Mouse (Mus musculus): ENCODE data around the gene Arhgap10. TPM values are rescaled to one million over a fixed set of nuclear protein-coding genes. Genes with fewer than 3 reads are reported as not detected.

Arhgap10 gene
- polyA plus RNA-seq, 1 experiment from 2014 or later: 6.3 TPM

- peaks cover 4% of the 10 kb centered on the region for H3K4me1 ChIP-seq (replicated peaks)
- H3K9me3 ChIP-seq: no peaks in the 10 kb centered on the region
- no peak overlapping the region for H3K4me2 ChIP-seq
- no peak overlapping the region for H3K4me3 ChIP-seq
- no peak overlapping the region for H3K9ac ChIP-seq
- no peaks in the 10 kb centered on the region for H3K36me3 ChIP-seq
- no peak overlapping the region for H3K27ac ChIP-seq
- no peaks in the 10 kb centered on the region for H3K27me3 ChIP-seq
- ATAC-seq (ENCODE audit: low FRiP score): no peak
Observed at GRCm38 (mm10) chr8:77239462-77239861, 278.3 kb downstream of the Arhgap10 start.

GRCm38 (mm10) chr8:77236701-77237100 lies 281.1 kb downstream of the Arhgap10 start:
- Histone ChIP-seq H3K27ac (no peak overlapping the region), H3K27me3 (no peaks in the 10 kb centered on the region), H3K36me3 (no peaks in the 10 kb centered on the region), H3K4me3 (no peak overlapping the region), H3K4me2 (no peak overlapping the region), H3K9me3 (no peaks in the 10 kb centered on the region), H3K4me1 (replicated peaks) (no peaks in the 10 kb centered on the region), H3K9ac (no peak overlapping the region)
- no peak for ATAC-seq (ENCODE audit: low FRiP score)
- 79% methylated on average over 1 of the region's 1 CpGs for WGBS

- Histone ChIP-seq H3K9ac (no peak overlapping the region), H3K36me3 (no peaks in the 10 kb centered on the region), H3K4me2 (no peak overlapping the region), H3K27ac (no peak overlapping the region), H3K4me1 (replicated peaks) (no peaks in the 10 kb centered on the region), H3K9me3 (no peaks in the 10 kb centered on the region), H3K27me3 (no peaks in the 10 kb centered on the region), H3K4me3 (no peak overlapping the region)
- ATAC-seq (ENCODE audit: low FRiP score): no peak
- 95% methylated on average over 3 of the region's 3 CpGs for WGBS
Observed at GRCm38 (mm10) chr8:77232411-77232810, 285.3 kb downstream of the Arhgap10 start.

GRCm38 (mm10) chr8:77231834-77232233 lies 285.9 kb downstream of the Arhgap10 start:
- Histone ChIP-seq H3K9me3 (no peaks in the 10 kb centered on the region), H3K27ac (no peak overlapping the region), H3K9ac (no peak overlapping the region), H3K4me1 (replicated peaks) (no peaks in the 10 kb centered on the region), H3K4me3 (no peak overlapping the region), H3K4me2 (no peak overlapping the region), H3K27me3 (no peaks in the 10 kb centered on the region), H3K36me3 (no peaks in the 10 kb centered on the region)
- 76% methylated on average over 6 of the region's 6 CpGs for WGBS
- no peak for ATAC-seq (ENCODE audit: low FRiP score)

GRCm38 (mm10) chr8:77231211-77231610 lies 286.5 kb downstream of the Arhgap10 start:
- 94% methylated on average over 1 of the region's 1 CpGs for WGBS
- Histone ChIP-seq H3K4me3 (no peak overlapping the region), H3K27me3 (no peaks in the 10 kb centered on the region), H3K9ac (no peak overlapping the region), H3K36me3 (no peaks in the 10 kb centered on the region), H3K4me2 (no peak overlapping the region), H3K4me1 (replicated peaks) (no peaks in the 10 kb centered on the region), H3K9me3 (no peaks in the 10 kb centered on the region), H3K27ac (no peak overlapping the region)
- ATAC-seq (ENCODE audit: low FRiP score): no peak

GRCm38 (mm10) chr8:77228688-77229087 lies 289.1 kb downstream of the Arhgap10 start:
- Histone ChIP-seq H3K9me3 (no peaks in the 10 kb centered on the region), H3K4me1 (replicated peaks) (no peaks in the 10 kb centered on the region), H3K4me2 (no peak overlapping the region), H3K36me3 (no peaks in the 10 kb centered on the region), H3K27me3 (no peaks in the 10 kb centered on the region), H3K4me3 (no peak overlapping the region), H3K27ac (no peak overlapping the region), H3K9ac (no peak overlapping the region)
- ATAC-seq (ENCODE audit: low FRiP score): no peak
- 84% methylated on average over 7 of the region's 7 CpGs for WGBS

GRCm38 (mm10) chr8:77227742-77228141 lies 290.0 kb downstream of the Arhgap10 start:
- Histone ChIP-seq H3K9me3 (no peaks in the 10 kb centered on the region), H3K36me3 (no peaks in the 10 kb centered on the region), H3K4me3 (no peak overlapping the region), H3K4me1 (replicated peaks) (no peaks in the 10 kb centered on the region), H3K9ac (no peak overlapping the region), H3K27ac (no peak overlapping the region), H3K27me3 (no peaks in the 10 kb centered on the region), H3K4me2 (no peak overlapping the region)
- no peak for ATAC-seq (ENCODE audit: low FRiP score)
- 88% methylated on average over 5 of the region's 5 CpGs for WGBS

- 76% methylated on average over 4 of the region's 4 CpGs for WGBS
Observed at GRCm38 (mm10) chr8:77223123-77223522, 294.6 kb downstream of the Arhgap10 start.

GRCm38 (mm10) chr8:77215191-77215590 lies 302.6 kb downstream of the Arhgap10 start:
- no peak overlapping the region for H3K4me3 ChIP-seq
- WGBS: 88% methylated on average over 6 of the region's 6 CpGs
- H3K27ac ChIP-seq: no peak overlapping the region
- H3K9me3 ChIP-seq: no peaks in the 10 kb centered on the region
- H3K9ac ChIP-seq: no peak overlapping the region
- no peaks in the 10 kb centered on the region for H3K36me3 ChIP-seq
- no peak overlapping the region for H3K4me2 ChIP-seq
- H3K4me1 ChIP-seq (replicated peaks): no peaks in the 10 kb centered on the region
- no peak for ATAC-seq (ENCODE audit: low FRiP score)
- no peaks in the 10 kb centered on the region for H3K27me3 ChIP-seq

More at GRCm38 (mm10) chr8:77223123-77223522, 294.6 kb downstream of the Arhgap10 start:
- H3K36me3 ChIP-seq: no peaks in the 10 kb centered on the region
- H3K9me3 ChIP-seq: no peaks in the 10 kb centered on the region
- no peak overlapping the region for H3K27ac ChIP-seq
- H3K4me1 ChIP-seq (replicated peaks): no peaks in the 10 kb centered on the region
- no peaks in the 10 kb centered on the region for H3K27me3 ChIP-seq
- ATAC-seq (ENCODE audit: low FRiP score): no peak
- no peak overlapping the region for H3K9ac ChIP-seq
- H3K4me2 ChIP-seq: no peak overlapping the region
- H3K4me3 ChIP-seq: no peak overlapping the region

- ATAC-seq (ENCODE audit: low FRiP score): no peak
- H3K27ac ChIP-seq: no peak overlapping the region
- H3K4me1 ChIP-seq (replicated peaks): no peaks in the 10 kb centered on the region
- H3K36me3 ChIP-seq: no peaks in the 10 kb centered on the region
- no peak overlapping the region for H3K4me2 ChIP-seq
- no peaks in the 10 kb centered on the region for H3K27me3 ChIP-seq
- WGBS: 83% methylated on average over 8 of the region's 8 CpGs
- no peak overlapping the region for H3K9ac ChIP-seq
- H3K4me3 ChIP-seq: no peak overlapping the region
- no peaks in the 10 kb centered on the region for H3K9me3 ChIP-seq
Observed at GRCm38 (mm10) chr8:77214665-77215064, 303.1 kb downstream of the Arhgap10 start.

GRCm38 (mm10) chr8:77213893-77214464 lies 303.8 kb downstream of the Arhgap10 start:
- Histone ChIP-seq H3K9ac (no peak overlapping the region), H3K27ac (no peak overlapping the region), H3K36me3 (no peaks in the 10 kb centered on the region), H3K4me1 (replicated peaks) (no peaks in the 10 kb centered on the region), H3K9me3 (no peaks in the 10 kb centered on the region), H3K27me3 (no peaks in the 10 kb centered on the region), H3K4me3 (no peak overlapping the region), H3K4me2 (no peak overlapping the region)
- 82% methylated on average over 3 of the region's 3 CpGs for WGBS
- ATAC-seq (ENCODE audit: low FRiP score): no peak

GRCm38 (mm10) chr8:77209297-77209696 lies 308.5 kb downstream of the Arhgap10 start:
- H3K9me3 ChIP-seq: no peaks in the 10 kb centered on the region
- H3K4me3 ChIP-seq: no peak overlapping the region
- 95% methylated on average over 3 of the region's 3 CpGs for WGBS
- H3K27ac ChIP-seq: no peak overlapping the region
- H3K4me2 ChIP-seq: no peak overlapping the region
- no peaks in the 10 kb centered on the region for H3K36me3 ChIP-seq
- H3K27me3 ChIP-seq: no peaks in the 10 kb centered on the region
- no peaks in the 10 kb centered on the region for H3K4me1 ChIP-seq (replicated peaks)
- no peak for ATAC-seq (ENCODE audit: low FRiP score)
- no peak overlapping the region for H3K9ac ChIP-seq

All from hindbrain, embryonic 13.5 days (tissue).